Mouse (Mus musculus) left cerebral cortex, adult 18-20 months (tissue): ENCODE measurements around the gene Sf3b6. TPM values are rescaled to one million over a fixed set of nuclear protein-coding genes. Genes with fewer than 3 reads are reported as not detected.

Source experiments
- total RNA-seq, 2 experiments: library from RNA; stranded (reverse); gene quantifications; 2 replicates each; pipeline ENCODE4 v1.2.3; 2021

Sf3b6 gene
- total RNA-seq, 2 experiments from 2014 or later = 72.6 to 84.1 TPM

Other genes starting within 250 kb of the Sf3b6 start
- gene Itsn2, start 224.9 kb upstream of the Sf3b6 start, total RNA-seq = 10 to 100 TPM; 72.4 to 74.2 TPM
- not detected for gene Gm3625, start 224.6 kb upstream of the Sf3b6 start, total RNA-seq
- 1 to 10 TPM; 1.7 to 1.9 TPM for gene Fam228a, start 79.1 kb upstream of the Sf3b6 start, total RNA-seq
- gene Pfn4, start 48.5 kb upstream of the Sf3b6 start, total RNA-seq = 10 to 100 TPM; 10.8 to 11.0 TPM
- gene Fam228b, start 48.3 kb upstream of the Sf3b6 start, total RNA-seq = 10 to 100 TPM; 15.0 to 24.1 TPM
- gene Fkbp1b, start 24.0 kb downstream of the Sf3b6 start, total RNA-seq = 10 to 100 TPM; 44.3 to 48.2 TPM
- 10 to 100 TPM; 12.0 to 12.9 TPM for gene Wdcp, start 25.8 kb downstream of the Sf3b6 start, total RNA-seq
- gene Mfsd2b, start 56.8 kb downstream of the Sf3b6 start, total RNA-seq = under 1 TPM; 0.40 to 0.63 TPM
- 10 to 100 TPM; 57.3 to 62.2 TPM for gene Ubxn2a, start 90.2 kb downstream of the Sf3b6 start, total RNA-seq
- gene Atad2b, start 99.8 kb downstream of the Sf3b6 start, total RNA-seq = 10 to 100 TPM; 29.6 to 30.6 TPM